Mouse (Mus musculus) liver, embryonic 14.5 days (tissue): ENCODE results near the gene Usp8.

Source experiments
- CTCF ChIP-seq: IDR thresholded peaks from 2 replicates; pipeline ENCODE4 v1.5.1; 2016; ENCODE audit warnings: antibody characterized with exemption, low read depth, control low read depth
- EP300 ChIP-seq: IDR thresholded peaks from 2 replicates; pipeline ENCODE4 v1.6.1; 2016; ENCODE audit warnings: antibody characterized with exemption, low read depth

GRCm38 (mm10) chr2:126668621-126669252 lies 38.4 kb upstream of the Usp8 start:
- no peak for TF ChIP-seq CTCF
- no peak for TF ChIP-seq EP300
